Mouse (Mus musculus): Measurements from ENCODE around the gene Zfp146. TPM values are rescaled to one million over a fixed set of nuclear protein-coding genes. Genes with fewer than 3 reads are reported as not detected.
"Not testable (repeated sequence)": the region's sequence is repeated elsewhere in the genome, so short reads cannot be mapped to it uniquely, and the experiment has no call there.

Gene Zfp146
- total RNA-seq, 2 experiments from 2014 or later = 40.5 to 48.3 TPM

DNA sequence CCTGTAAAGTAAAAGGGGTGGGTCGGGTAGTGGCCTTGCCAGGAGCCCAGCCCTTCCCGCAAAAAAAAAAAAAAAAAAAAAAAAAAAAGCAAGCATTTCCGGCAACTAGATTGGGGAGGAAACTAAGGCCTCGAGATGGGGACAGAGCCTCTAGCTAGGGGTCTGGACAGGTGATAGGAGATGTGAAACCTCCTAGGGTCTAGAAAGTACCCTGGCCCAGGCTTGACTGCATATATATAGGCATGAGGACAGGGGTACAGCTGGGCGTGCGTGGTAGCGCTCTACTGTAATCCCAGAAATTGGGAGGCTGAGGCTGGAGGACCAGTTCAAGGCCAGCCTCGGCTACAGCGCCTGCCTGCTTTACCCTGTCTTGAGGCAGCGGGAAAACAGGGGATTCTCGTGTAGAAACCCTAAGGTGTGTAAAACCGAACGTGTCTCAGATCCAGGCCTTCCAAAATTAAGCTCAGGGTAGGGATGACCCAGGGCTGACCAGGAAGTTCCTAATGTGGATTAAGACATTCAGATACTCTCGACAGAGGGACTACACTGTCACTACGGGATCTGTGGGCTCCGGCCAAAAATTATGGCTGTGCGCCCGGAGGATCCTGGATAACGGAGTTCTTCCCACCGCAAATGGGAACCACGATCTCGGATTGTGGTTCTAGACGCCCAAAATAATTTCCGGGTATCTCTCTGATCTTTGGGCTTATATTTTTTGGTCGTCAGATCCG, 24.7 kb upstream of the Zfp146 start:
- peak; percentile 34 to 39 for DNase-seq (ENCODE audit: low spot score in 2 of 2)
- intact Hi-C loops (cut with DNase I) = no loop called here

- intact Hi-C loops (cut with DNase I) = no loop called here
- DNase-seq (ENCODE audit: low spot score in 2 of 2) = peak; percentile 61 to 70
These were observed 24.1 kb upstream of the Zfp146 start for GRCm38 (mm10) chr7:30193581-30194100.

- intact Hi-C loops (cut with DNase I) = no loop called here
- DNase-seq (ENCODE audit: low spot score in 2 of 2) = no peak
These were observed 23.5 kb upstream of the Zfp146 start for GRCm38 (mm10) chr7:30193013-30193412.

DNA sequence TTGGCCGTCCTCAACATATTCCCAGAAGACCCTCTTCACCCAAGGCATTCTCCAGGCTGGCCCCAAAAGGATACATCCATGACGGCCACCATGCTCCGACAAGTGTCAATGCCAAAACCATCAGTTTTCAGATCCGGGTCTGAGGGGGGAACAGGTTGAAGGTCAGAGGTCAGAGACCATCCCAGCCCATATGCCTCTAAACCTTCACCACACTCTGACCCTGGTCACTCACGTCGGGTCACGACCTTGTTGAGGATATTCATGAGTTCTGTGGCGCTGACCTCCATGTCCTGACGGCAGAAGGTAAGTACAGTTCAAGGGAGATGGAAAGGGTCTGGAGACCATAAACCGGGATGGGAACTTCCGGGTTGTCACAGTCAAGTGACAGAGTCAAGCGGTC, 22.5 kb upstream of the Zfp146 start:
- DNase-seq (ENCODE audit: low spot score in 2 of 2) = no peak
- intact Hi-C loops (cut with DNase I) = no loop called here

GRCm38 (mm10) chr7:30189116-30189491, 19.6 kb upstream of the Zfp146 start:
- DNase-seq (ENCODE audit: low spot score in 2 of 2) = no peak
- intact Hi-C loops (cut with DNase I) = no loop called here

GRCm38 (mm10) chr7:30188344-30189115, 19.0 kb upstream of the Zfp146 start:
- intact Hi-C loops (cut with DNase I) = no loop called here
- no peak for DNase-seq (ENCODE audit: low spot score in 2 of 2)

DNA sequence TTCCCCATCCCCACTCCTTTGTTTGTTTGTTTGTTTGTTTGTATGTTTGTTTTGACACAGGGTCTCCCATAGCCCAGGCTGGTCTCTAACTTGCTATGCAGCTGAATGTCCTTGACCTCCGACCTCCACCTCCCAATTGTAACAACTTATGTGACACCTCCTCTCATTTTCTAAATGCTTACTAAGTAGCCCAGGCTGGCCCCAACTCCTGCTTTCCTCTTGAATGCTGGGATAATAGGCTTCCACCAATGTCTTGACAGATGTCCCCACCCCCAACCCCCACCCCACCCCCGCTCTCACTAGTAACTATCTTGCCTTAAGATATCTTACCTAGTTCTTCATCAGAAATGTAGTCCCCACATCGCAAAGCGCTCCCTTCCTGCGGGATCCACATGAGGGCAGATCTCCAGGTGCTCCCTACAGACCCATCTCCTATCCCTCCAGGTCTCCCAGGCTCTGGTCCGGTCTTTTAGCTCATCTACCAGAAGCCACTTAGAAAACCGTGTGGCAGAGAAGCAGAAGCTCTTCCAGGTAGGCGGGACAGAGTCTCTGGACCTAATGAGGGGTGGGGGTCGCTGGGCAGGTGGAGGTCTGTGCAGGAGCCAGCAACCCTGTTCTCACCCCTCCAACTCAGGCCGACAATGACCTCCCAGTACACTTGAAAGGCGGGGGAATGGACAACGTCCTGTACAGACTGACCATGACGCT, 15.2 kb upstream of the Zfp146 start:
- no peak for DNase-seq (ENCODE audit: low spot score in 2 of 2)
- intact Hi-C loops (cut with DNase I) = no loop called here

DNA sequence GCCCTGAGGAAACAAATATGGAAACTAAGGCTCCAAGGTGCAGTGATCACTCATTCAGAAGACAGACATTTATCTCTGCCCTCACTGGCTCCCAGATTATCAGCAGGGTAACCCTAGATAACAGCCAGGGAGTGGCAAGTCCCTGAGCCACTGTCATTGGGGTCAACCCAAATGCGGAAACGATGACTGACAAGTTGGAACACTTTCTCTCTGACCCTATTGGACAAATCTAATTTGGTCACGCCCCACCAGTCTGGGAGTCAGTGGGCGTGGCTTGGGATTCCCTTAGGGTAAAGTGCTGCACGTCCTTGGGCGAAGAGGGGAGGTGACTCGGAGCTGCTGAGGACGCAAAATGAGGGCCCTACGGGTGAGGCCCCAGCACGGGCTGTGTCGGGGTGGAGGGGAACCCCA, 14.3 kb upstream of the Zfp146 start, which contains the start of gene Cox7a1:
Gene Cox7a1 (plus strand): TSS at position 266 of the 411 bp plus-strand sequence.
- intact Hi-C loops (cut with DNase I) = no loop called here
- peak; percentile 33 to 57 for DNase-seq (ENCODE audit: low spot score in 2 of 2)

- DNase-seq (ENCODE audit: low spot score in 2 of 2); intact Hi-C loops (cut with DNase I): not testable (repeated sequence)
These were observed 13.6 kb upstream of the Zfp146 start for GRCm38 (mm10) chr7:30183189-30183588.

DNA sequence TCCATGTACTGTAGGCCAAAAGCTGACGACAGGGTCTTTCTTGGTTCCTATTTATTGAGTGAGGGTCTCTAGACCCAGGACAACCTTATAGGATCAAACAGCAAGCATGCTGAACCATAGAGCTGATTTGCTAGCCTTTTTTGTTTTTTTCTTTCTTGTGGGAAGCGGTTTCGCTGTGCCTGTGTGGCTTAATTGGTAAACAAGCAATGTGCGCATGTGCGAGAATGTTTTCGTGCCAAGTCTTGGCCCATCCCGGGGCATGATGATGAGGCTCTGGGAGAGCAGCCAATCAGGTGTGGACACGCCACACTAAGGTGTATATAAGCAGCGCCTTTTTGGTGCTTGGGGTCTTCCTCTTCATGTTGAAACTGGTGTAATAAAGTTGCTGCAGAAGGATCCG, 12.4 kb upstream of the Zfp146 start:
- intact Hi-C loops (cut with DNase I) = loop anchor here (2.0 kb wide), 2 partner anchors 23 to 35 kb away; no protein-coding TSS in a partner anchor
- DNase-seq (ENCODE audit: low spot score in 2 of 2) = not testable (repeated sequence)

- peak; percentile 54 to 69 for DNase-seq (ENCODE audit: low spot score in 2 of 2)
- intact Hi-C loops (cut with DNase I) = loop anchor here (2.0 kb wide), 2 partner anchors 23 to 35 kb away; no protein-coding TSS in a partner anchor
These were observed 11.8 kb upstream of the Zfp146 start for GRCm38 (mm10) chr7:30181308-30181707.

DNA sequence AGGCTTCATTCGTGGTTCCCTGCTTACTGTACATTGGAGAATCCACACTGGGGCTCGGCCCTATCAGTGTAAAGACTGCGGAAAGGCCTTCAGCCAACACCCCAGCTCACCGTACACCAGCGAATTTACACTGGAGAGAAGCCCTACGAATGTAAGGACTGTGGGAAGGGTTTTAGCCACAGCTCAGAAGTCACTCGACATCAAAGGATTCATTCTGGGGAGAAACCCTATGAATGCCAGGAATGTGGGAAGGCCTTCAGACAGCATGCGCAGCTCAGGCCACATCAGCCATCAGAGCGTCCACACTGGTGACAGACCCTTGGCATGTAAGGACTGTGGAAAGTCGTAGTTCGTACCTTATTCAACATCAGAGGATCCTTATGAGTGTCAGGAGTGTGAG, 8.7 kb upstream of the Zfp146 start:
- DNase-seq (ENCODE audit: low spot score in 2 of 2) = no peak
- intact Hi-C loops (cut with DNase I) = no loop called here

- no peak for DNase-seq (ENCODE audit: low spot score in 2 of 2)
- intact Hi-C loops (cut with DNase I) = no loop called here
These were observed 6.9 kb upstream of the Zfp146 start for GRCm38 (mm10) chr7:30176474-30176873.

DNA sequence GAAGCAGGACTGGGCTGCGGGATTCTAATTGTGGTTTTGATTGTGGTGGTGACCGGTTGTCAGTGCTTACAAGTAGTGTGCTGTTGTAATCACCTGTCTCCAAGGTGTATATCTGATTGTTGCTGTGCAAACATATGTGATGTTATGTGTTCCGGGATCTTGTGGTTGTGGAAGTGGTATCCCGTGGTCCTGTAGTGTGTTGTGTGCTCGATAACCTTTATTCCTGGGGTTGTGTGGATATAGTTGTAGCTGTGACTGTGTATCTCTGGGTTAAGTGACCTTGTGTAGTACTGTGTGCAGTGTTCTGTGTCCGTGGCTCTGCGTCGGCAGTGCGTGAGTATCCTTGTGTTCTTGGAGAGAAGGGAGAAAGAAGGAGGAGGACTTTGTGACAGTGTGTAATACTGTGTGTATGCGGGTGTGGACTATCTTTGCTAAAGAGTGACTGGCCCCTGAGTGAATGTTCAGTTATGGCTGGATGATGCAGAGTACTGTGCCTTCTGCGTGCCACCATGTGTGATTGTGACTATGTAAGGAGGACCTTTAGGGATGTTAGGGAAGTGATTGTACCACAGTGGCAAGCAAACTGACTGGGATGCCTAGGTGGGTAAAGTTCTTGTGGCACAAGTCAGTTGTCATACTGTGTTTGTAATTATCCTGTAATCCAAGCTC, 867 bp upstream of the Zfp146 start:
- DNase-seq (ENCODE audit: low spot score in 2 of 2) = no peak
- intact Hi-C loops (cut with DNase I) = no loop called here

GRCm38 (mm10) chr7:30168914-30169582, 502 bp downstream of the Zfp146 start:
- intact Hi-C loops (cut with DNase I) = loop anchor here (2.0 kb wide), 1 partner anchor 74 kb away; the partner anchor contains the start of gene Zfp260
- no peak for DNase-seq (ENCODE audit: low spot score in 2 of 2)

DNA sequence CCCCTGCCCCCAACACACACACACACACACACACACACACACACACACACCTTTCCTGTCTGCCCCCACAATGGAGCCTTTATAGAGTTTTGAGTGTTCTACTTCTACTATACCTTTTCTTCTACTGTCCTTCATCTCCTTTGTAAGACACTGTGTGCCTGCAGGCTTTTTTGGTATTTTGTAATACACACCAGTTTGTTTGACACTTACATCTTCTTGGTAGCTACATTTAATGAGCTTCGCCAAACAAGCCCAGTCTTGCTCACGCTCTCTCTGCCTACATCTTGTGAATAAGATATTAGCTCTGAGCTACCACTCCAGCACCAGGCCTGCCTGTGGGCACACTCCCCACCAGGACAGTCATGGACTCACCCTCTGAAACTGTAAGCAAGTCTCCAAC, 4.8 kb downstream of the Zfp146 start:
- intact Hi-C loops (cut with DNase I) = no loop called here
- DNase-seq (ENCODE audit: low spot score in 2 of 2) = no peak

GRCm38 (mm10) chr7:30163113-30163512, 6.4 kb downstream of the Zfp146 start:
- DNase-seq (ENCODE audit: low spot score in 2 of 2) = no peak
- intact Hi-C loops (cut with DNase I) = no loop called here

- no peak for DNase-seq (ENCODE audit: low spot score in 2 of 2)
- intact Hi-C loops (cut with DNase I) = no loop called here
These were observed 14.0 kb downstream of the Zfp146 start for GRCm38 (mm10) chr7:30155507-30155906.

GRCm38 (mm10) chr7:30154040-30154439, 15.5 kb downstream of the Zfp146 start:
- DNase-seq (ENCODE audit: low spot score in 2 of 2) = no peak
- intact Hi-C loops (cut with DNase I) = no loop called here

Data from left cerebral cortex, postnatal 36 days (tissue).